Mouse (Mus musculus): ENCODE results near the gene Ston1. TPM values are rescaled to one million over a fixed set of nuclear protein-coding genes. Genes with fewer than 3 reads are reported as not detected.

The Ston1 gene
- polyA plus RNA-seq, 1 experiment from 2014 or later, result 1.0 TPM

DNA sequence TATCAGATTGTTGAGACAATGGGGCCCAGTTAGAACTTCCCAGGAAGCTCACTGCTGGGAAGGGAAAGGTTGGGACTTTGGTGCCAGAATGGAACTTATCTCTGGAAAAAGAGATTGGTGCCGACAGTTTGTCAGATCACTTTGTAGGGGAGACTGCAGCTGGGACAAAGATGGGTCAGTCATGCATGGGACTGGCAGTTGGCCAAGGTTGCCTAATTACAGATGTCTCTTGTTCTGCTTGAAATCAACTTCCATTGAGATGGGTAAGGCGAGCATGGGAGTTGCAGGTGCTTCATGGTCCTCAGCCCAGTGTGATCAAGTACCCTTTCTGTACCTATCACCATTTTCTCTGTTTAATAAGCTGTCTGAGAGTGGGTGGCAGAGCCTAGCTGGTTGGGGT lies 68.6 kb downstream of the Ston1 start:
- H3K27me3 ChIP-seq (ENCODE audit: control insufficient read depth, insufficient read depth, low read depth, low read length), result no peaks in the 10 kb centered on the region
- H3K9ac ChIP-seq (ENCODE audit: low read depth, low read length), result no peak overlapping the region
- WGBS, result 67% methylated on average over 2 of the region's 2 CpGs
- H3K36me3 ChIP-seq (ENCODE audit: control insufficient read depth, insufficient read depth, low read length), result no peaks in the 10 kb centered on the region
- no peak overlapping the region for H3K4me3 ChIP-seq (ENCODE audit: low read depth, low read length)
- H3K9me3 ChIP-seq (replicated peaks; ENCODE audit: control insufficient read depth, low read length, poor library complexity, severe bottlenecking), result no peaks in the 10 kb centered on the region
- ATAC-seq, result no peak
- H3K4me2 ChIP-seq (ENCODE audit: low read length), result no peak overlapping the region
- peaks cover 8% of the 10 kb centered on the region; the same call in 1 of the 2 replicates for H3K4me1 ChIP-seq (ENCODE audit: control insufficient read depth, insufficient read depth, low read length)
- no peak overlapping the region for H3K27ac ChIP-seq (ENCODE audit: low read length)

DNA sequence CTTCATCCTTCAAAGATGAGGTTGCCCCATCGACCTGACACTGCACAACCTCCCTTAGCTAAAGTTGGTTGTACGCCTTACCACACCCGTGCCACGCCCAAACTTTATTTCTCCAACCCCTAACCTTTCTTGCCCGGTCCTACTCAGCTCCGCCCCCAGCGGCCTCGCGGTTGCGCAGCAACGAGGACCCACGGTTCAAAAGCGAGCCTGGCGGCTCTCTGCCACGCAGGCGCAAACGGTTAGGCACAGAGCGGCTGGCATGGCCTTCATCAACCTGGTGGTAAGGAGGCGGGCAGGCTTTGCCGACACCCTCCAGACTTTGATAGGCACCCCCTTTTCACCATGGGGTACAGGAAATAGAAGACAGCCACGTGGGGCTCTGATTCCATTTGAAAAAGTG lies 71.0 kb downstream of the Ston1 start, which contains the start of gene Gtf2a1l:
Gene Gtf2a1l (plus strand): TSS at position 209 of the 400 bp plus-strand sequence.
- 38% methylated on average over 21 of the region's 21 CpGs for WGBS
- Histone ChIP-seq H3K4me2 (ENCODE audit: low read length) (peak within 1 kb of the TSS; percentile 30), H3K4me1 (ENCODE audit: control insufficient read depth, insufficient read depth, low read length) (peaks cover 8% of the 10 kb centered on the region; the same call in 1 of the 2 replicates), H3K9me3 (replicated peaks; ENCODE audit: control insufficient read depth, low read length, poor library complexity, severe bottlenecking) (no peaks in the 10 kb centered on the region), H3K36me3 (ENCODE audit: control insufficient read depth, insufficient read depth, low read length) (no peaks in the 10 kb centered on the region), H3K27me3 (ENCODE audit: control insufficient read depth, insufficient read depth, low read depth, low read length) (no peaks in the 10 kb centered on the region), H3K4me3 (ENCODE audit: low read depth, low read length) (no peak within 1 kb of the TSS), H3K9ac (ENCODE audit: low read depth, low read length) (no peak within 1 kb of the TSS), H3K27ac (ENCODE audit: low read length) (no peak within 1 kb of the TSS)
- peak; percentile 61; the same call in 1 of the 2 replicates for ATAC-seq

DNA sequence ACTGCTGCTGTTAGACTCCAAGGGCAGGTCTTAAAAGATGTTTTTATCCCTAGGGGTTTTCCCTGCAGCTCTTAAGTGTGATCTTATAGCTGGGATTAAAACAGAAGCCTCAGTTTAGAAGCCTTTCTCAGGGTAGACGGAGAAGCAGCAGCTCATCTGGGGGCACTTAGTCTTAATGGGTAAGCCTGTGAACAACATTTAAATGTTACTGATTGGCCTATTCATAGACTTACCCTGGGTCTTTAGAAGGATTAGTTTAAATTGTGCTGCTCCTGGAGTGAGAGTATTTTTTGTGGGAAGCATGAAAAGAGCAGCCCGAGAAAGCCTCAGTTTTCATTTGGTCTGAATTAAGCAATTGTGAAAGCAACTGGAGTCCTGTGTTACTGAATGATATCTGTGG lies 72.4 kb downstream of the Ston1 start:
- no peaks in the 10 kb centered on the region for H3K27me3 ChIP-seq (ENCODE audit: control insufficient read depth, insufficient read depth, low read depth, low read length)
- no peaks in the 10 kb centered on the region for H3K9me3 ChIP-seq (replicated peaks; ENCODE audit: control insufficient read depth, low read length, poor library complexity, severe bottlenecking)
- 16% methylated on average over 2 of the region's 2 CpGs for WGBS
- peak; percentile 27; the same call in 1 of the 2 replicates for ATAC-seq
- 0 out of 2 replicates have a peak overlapping the region, but pooled peaks have one; percentile 7 for H3K9ac ChIP-seq (ENCODE audit: low read depth, low read length)
- no peak overlapping the region for H3K4me2 ChIP-seq (ENCODE audit: low read length)
- H3K27ac ChIP-seq (ENCODE audit: low read length), result no peak overlapping the region
- peaks cover 8% of the 10 kb centered on the region; the same call in 1 of the 2 replicates for H3K4me1 ChIP-seq (ENCODE audit: control insufficient read depth, insufficient read depth, low read length)
- H3K36me3 ChIP-seq (ENCODE audit: control insufficient read depth, insufficient read depth, low read length), result no peaks in the 10 kb centered on the region
- no peak overlapping the region for H3K4me3 ChIP-seq (ENCODE audit: low read depth, low read length)

DNA sequence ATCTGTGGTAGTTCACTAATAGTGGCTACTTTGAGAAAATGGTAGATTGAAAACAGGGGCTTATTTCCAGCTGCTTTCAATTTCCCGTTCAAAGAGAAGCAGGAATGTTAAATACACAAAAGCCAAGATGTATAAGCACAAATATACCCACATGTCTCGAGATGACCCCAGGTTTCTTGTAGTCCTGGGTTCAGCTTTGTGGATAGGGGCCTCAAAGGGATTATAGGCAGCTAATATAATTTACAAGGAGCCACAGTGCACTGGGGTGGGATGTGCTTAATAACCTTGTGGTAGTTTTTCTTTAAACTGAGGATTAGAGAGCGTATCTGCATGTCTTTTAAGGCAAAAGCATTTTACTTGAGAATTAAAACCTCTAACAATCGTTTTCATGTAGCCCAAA lies 73.3 kb downstream of the Ston1 start:
- H3K4me2 ChIP-seq (ENCODE audit: low read length), result no peak overlapping the region
- no peaks in the 10 kb centered on the region for H3K9me3 ChIP-seq (replicated peaks; ENCODE audit: control insufficient read depth, low read length, poor library complexity, severe bottlenecking)
- H3K27ac ChIP-seq (ENCODE audit: low read length), result peak overlapping the region; percentile 28; the same call in 1 of the 2 replicates
- no peaks in the 10 kb centered on the region for H3K36me3 ChIP-seq (ENCODE audit: control insufficient read depth, insufficient read depth, low read length)
- no peak overlapping the region for H3K9ac ChIP-seq (ENCODE audit: low read depth, low read length)
- H3K27me3 ChIP-seq (ENCODE audit: control insufficient read depth, insufficient read depth, low read depth, low read length), result no peaks in the 10 kb centered on the region
- 38% methylated on average over 4 of the region's 4 CpGs for WGBS
- no peak for ATAC-seq
- H3K4me1 ChIP-seq (ENCODE audit: control insufficient read depth, insufficient read depth, low read length), result peaks cover 8% of the 10 kb centered on the region; the same call in 1 of the 2 replicates
- H3K4me3 ChIP-seq (ENCODE audit: low read depth, low read length), result no peak overlapping the region

DNA sequence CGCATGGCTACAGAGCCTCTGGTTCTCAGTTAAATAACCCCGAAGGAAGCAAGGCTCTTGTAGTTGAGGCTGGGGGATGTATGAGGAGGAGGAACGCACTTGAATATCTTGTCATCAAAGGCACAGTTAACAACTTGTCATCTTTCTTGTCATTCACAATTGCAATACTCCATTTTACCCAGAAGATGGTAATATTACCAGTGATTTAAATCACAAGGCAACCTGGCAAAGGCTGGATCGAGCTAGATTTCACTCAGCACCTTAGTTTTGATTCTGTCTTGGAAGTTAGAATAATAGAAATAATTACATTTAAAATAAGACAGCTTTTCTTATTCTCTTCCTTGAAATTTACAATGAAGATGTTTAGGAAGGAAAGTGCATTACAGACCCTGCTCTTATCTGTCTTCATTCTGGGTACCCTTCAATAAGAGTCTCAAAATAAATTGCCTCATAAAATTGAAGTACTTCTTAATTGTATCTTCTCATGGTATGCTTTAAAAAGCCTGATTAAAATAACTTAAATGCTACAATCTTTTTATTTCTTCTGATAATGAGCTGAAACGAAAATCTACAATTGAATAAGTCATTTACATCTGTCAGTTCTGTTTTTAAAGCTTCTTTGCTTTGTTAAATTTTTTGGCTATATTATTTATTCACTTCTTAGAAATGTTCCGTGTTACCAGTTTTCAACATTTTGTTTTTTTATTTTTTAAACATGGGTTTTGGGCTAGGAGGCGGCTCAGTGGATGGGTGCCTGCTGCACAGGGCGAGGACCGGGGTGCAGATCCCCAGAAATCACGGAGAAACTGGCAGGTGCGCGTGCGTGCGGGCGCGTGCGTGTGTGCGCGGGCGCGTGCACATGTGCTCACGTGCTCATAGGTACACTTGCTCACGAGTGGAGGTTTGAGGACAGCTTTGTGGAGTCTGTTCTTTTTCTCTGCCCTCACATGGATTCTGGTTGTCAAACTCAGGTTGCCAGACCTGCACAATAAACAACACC lies 78.1 kb downstream of the Ston1 start:
- ATAC-seq, result 0 out of 2 replicates have a peak, but pooled peaks have one; percentile 54
- Histone ChIP-seq H3K9ac (ENCODE audit: low read depth, low read length) (no peak overlapping the region), H3K4me3 (ENCODE audit: low read depth, low read length) (no peak overlapping the region), H3K27ac (ENCODE audit: low read length) (no peak overlapping the region), H3K4me2 (ENCODE audit: low read length) (no peak overlapping the region), H3K36me3 (ENCODE audit: control insufficient read depth, insufficient read depth, low read length) (no peaks in the 10 kb centered on the region), H3K27me3 (ENCODE audit: control insufficient read depth, insufficient read depth, low read depth, low read length) (no peaks in the 10 kb centered on the region), H3K9me3 (replicated peaks; ENCODE audit: control insufficient read depth, low read length, poor library complexity, severe bottlenecking) (0 out of 2 replicates have a peak, but pooled peaks cover 2% of the 10 kb centered on the region), H3K4me1 (ENCODE audit: control insufficient read depth, insufficient read depth, low read length) (peaks cover 4% of the 10 kb centered on the region; the same call in 1 of the 2 replicates)
- WGBS, result 90% methylated on average over 23 of the region's 23 CpGs

DNA sequence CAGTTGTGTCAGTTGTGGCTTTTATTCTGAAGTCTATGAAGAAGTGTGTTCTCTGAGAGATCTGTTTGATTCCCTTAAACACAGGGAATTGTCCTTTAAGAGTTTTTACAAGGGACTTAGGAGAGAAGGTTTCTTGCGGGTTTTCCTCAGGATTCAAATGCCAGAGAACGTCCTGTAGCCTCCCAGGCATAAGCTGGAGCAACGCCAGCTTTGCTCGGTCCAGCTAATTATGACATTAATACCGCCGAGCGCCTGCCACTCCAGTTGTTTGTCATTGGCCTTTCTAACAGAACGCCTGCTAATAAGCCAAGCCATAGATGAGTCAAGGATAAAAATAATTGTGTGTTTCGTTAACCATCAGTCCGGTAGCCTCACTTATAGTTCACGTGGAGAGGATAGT lies 90.7 kb downstream of the Ston1 start:
- WGBS, result 22% methylated on average over 11 of the region's 11 CpGs
- Histone ChIP-seq H3K27me3 (ENCODE audit: control insufficient read depth, insufficient read depth, low read depth, low read length) (no peaks in the 10 kb centered on the region), H3K9me3 (replicated peaks; ENCODE audit: control insufficient read depth, low read length, poor library complexity, severe bottlenecking) (no peaks in the 10 kb centered on the region), H3K9ac (ENCODE audit: low read depth, low read length) (no peak overlapping the region), H3K4me3 (ENCODE audit: low read depth, low read length) (no peak overlapping the region), H3K4me1 (ENCODE audit: control insufficient read depth, insufficient read depth, low read length) (peaks cover 4% of the 10 kb centered on the region; the same call in 1 of the 2 replicates), H3K36me3 (ENCODE audit: control insufficient read depth, insufficient read depth, low read length) (no peaks in the 10 kb centered on the region), H3K27ac (ENCODE audit: low read length) (no peak overlapping the region), H3K4me2 (ENCODE audit: low read length) (no peak overlapping the region)
- no peak for ATAC-seq

GRCm38 (mm10) chr17:88696656-88697333 lies 99.3 kb downstream of the Ston1 start:
- WGBS, result 40% methylated on average over 9 of the region's 9 CpGs
- H3K9ac ChIP-seq (ENCODE audit: low read depth, low read length), result no peak overlapping the region
- peak; percentile 50; the same call in 1 of the 2 replicates for ATAC-seq
- H3K36me3 ChIP-seq (ENCODE audit: control insufficient read depth, insufficient read depth, low read length), result no peaks in the 10 kb centered on the region
- H3K27ac ChIP-seq (ENCODE audit: low read length), result peak overlapping the region; percentile 19; the same call in 1 of the 2 replicates
- H3K4me3 ChIP-seq (ENCODE audit: low read depth, low read length), result no peak overlapping the region
- H3K4me1 ChIP-seq (ENCODE audit: control insufficient read depth, insufficient read depth, low read length), result peaks cover 13% of the 10 kb centered on the region
- H3K4me2 ChIP-seq (ENCODE audit: low read length), result no peak overlapping the region
- H3K9me3 ChIP-seq (replicated peaks; ENCODE audit: control insufficient read depth, low read length, poor library complexity, severe bottlenecking), result no peaks in the 10 kb centered on the region
- H3K27me3 ChIP-seq (ENCODE audit: control insufficient read depth, insufficient read depth, low read depth, low read length), result no peaks in the 10 kb centered on the region

- H3K9me3 ChIP-seq (replicated peaks; ENCODE audit: control insufficient read depth, low read length, poor library complexity, severe bottlenecking), result no peaks in the 10 kb centered on the region
- ATAC-seq, result no peak
- no peak overlapping the region; the same call in 1 of the 2 replicates for H3K27ac ChIP-seq (ENCODE audit: low read length)
- H3K36me3 ChIP-seq (ENCODE audit: control insufficient read depth, insufficient read depth, low read length), result no peaks in the 10 kb centered on the region
- H3K27me3 ChIP-seq (ENCODE audit: control insufficient read depth, insufficient read depth, low read depth, low read length), result no peaks in the 10 kb centered on the region
- H3K4me3 ChIP-seq (ENCODE audit: low read depth, low read length), result no peak overlapping the region
- no peak overlapping the region for H3K9ac ChIP-seq (ENCODE audit: low read depth, low read length)
- peaks cover 17% of the 10 kb centered on the region for H3K4me1 ChIP-seq (ENCODE audit: control insufficient read depth, insufficient read depth, low read length)
- no peak overlapping the region for H3K4me2 ChIP-seq (ENCODE audit: low read length)
Observed at GRCm38 (mm10) chr17:88700901-88701300, 103.4 kb downstream of the Ston1 start.
